Mouse (Mus musculus) liver, embryonic 13.5 days (tissue): ENCODE measurements at regions not wholly inside any gene's neighbourhood (a gene's known extent, or its start where the extent isn't known, plus 50 kb on each side); places are given as distances from the start of the nearest gene placed in this dataset. TPM values are rescaled to one million over a fixed set of nuclear protein-coding genes. Genes with fewer than 3 reads are reported as not detected.

Source experiments
- ATAC-seq: fragments of 200-750 bp; cut with Nextera tagmentation; 2 replicates; pipeline ENCODE4 v1.8.0; 2017; ENCODE audit warnings: low read depth, mild to moderate bottlenecking, moderate number of reproducible peaks, moderate library complexity
- DNase-seq: peaks from one replicate; pipeline ENCODE4 v3.0.0; 2022
- H3K27ac ChIP-seq: fragments of 300-500 bp; sonication (generic); 2 replicates; pipeline ENCODE4 v1.5.1; 2015; ENCODE audit warnings: moderate library complexity, mild to moderate bottlenecking, inconsistent platforms
- H3K27me3 ChIP-seq: fragments of 300-500 bp; sonication (generic); 2 replicates; pipeline ENCODE4 v1.6.1; 2015; ENCODE audit warnings: mild to moderate bottlenecking, inconsistent platforms
- H3K36me3 ChIP-seq: fragments of 300-500 bp; sonication (generic); 2 replicates; pipeline ENCODE4 v1.6.1; 2015; ENCODE audit warnings: mild to moderate bottlenecking, inconsistent platforms
- H3K4me1 ChIP-seq: fragments of 300-500 bp; sonication (generic); replicated peaks from 2 replicates; pipeline ENCODE4 v1.6.1; 2015; ENCODE audit warnings: inconsistent platforms
- H3K4me2 ChIP-seq: fragments of 300-500 bp; sonication (generic); 2 replicates; pipeline ENCODE4 v1.6.1; 2015; ENCODE audit warnings: inconsistent platforms, mild to moderate bottlenecking, moderate library complexity
- H3K4me3 ChIP-seq: fragments of 300-500 bp; sonication (generic); replicated peaks from 2 replicates; pipeline ENCODE4 v1.5.1; 2015; ENCODE audit warnings: mild to moderate bottlenecking, inconsistent platforms
- H3K9ac ChIP-seq: fragments of 300-500 bp; sonication (generic); 2 replicates; pipeline ENCODE4 v1.6.1; 2015; ENCODE audit warnings: mild to moderate bottlenecking, inconsistent platforms
- H3K9me3 ChIP-seq: fragments of 300-500 bp; sonication (generic); replicated peaks from 2 replicates; pipeline ENCODE4 v1.6.1; 2016; ENCODE audit warnings: inconsistent platforms
- WGBS: fragments of 180-500 bp; shearing (Covaris S2); methylation state at CpG from one replicate; pipeline ENCODE4 v1.1.7; 2015; ENCODE audit not compliant: insufficient replicate concordance; 5-methylcytosine and 5-hydroxymethylcytosine counted together
- microRNA-seq: library from miRNA; unstranded; fragments of <30 nt; microRNA quantifications from one replicate; pipeline ENCODE4, GENCODE M21; 2016

DNA sequence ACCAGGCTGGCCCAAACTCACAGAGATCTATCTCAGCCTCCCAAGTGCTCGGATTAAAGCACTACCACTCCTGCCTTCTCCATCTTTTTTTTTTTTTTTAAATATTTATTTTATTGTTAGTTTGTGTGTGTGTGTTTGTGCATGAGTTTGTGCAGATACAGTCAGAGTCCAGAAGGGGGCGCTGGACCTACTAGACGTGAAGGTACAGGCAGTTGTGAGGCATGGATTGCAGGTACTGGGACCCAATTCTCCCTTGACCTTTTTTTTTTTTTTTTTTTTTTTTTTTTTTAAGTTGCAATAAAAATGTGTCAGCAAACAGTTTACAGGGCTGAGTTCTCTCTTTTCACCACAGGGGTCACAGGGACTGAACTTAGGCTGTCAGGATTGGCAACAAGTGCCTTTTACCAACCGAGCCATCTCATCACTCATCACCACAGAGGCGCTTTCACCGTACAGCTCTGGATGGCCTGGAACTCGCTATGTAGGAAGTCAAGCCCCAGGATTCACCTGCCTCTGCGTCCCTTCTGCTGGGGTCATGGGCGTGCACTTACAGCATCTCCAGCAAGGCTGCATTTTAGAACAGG, 73.2 kb upstream of the Zfp64 start:
- Histone ChIP-seq H3K4me1 (no peaks in the 10 kb centered on the region), H3K27ac (no peak overlapping the region), H3K36me3 (no peaks in the 10 kb centered on the region), H3K27me3 (no peaks in the 10 kb centered on the region), H3K9ac (no peak overlapping the region), H3K4me2 (no peak overlapping the region), H3K9me3 (0 out of 2 replicates have a peak, but pooled peaks cover 6% of the 10 kb centered on the region), H3K4me3 (no peak overlapping the region)
- DNase-seq: no peak
- ATAC-seq: no peak
- WGBS: 59% methylated on average over 9 of the region's 9 CpGs

- WGBS: 61% methylated on average over 3 of the region's 3 CpGs
- ATAC-seq (no peak), DNase-seq (no peak)
- Histone ChIP-seq H3K9ac (no peak overlapping the region), H3K4me1 (no peaks in the 10 kb centered on the region), H3K4me3 (no peak overlapping the region), H3K36me3 (no peaks in the 10 kb centered on the region), H3K9me3 (peaks cover 6% of the 10 kb centered on the region; the same call in 1 of the 2 replicates), H3K4me2 (no peak overlapping the region), H3K27ac (no peak overlapping the region), H3K27me3 (no peaks in the 10 kb centered on the region)
Measured at GRCm38 (mm10) chr2:169019037-169019436, 63.6 kb upstream of the Zfp64 start.

GRCm38 (mm10) chr2:169010271-169010670, 54.9 kb upstream of the Zfp64 start:
- WGBS: 68% methylated on average over 9 of the region's 9 CpGs
- H3K27ac ChIP-seq: no peak overlapping the region

GRCm38 (mm10) chr2:169008756-169009155, 53.4 kb upstream of the Zfp64 start:
- no peak for DNase-seq
- no peak overlapping the region for H3K4me2 ChIP-seq

More at GRCm38 (mm10) chr2:169010271-169010670, 54.9 kb upstream of the Zfp64 start:
- no peak overlapping the region for H3K9ac ChIP-seq
- peaks cover 10% of the 10 kb centered on the region; the same call in 1 of the 2 replicates for H3K27me3 ChIP-seq
- no peak for ATAC-seq
- H3K36me3 ChIP-seq: no peaks in the 10 kb centered on the region
- H3K4me2 ChIP-seq: no peak overlapping the region
- DNase-seq: no peak
- H3K4me3 ChIP-seq: no peak overlapping the region
- no peaks in the 10 kb centered on the region for H3K4me1 ChIP-seq
- H3K9me3 ChIP-seq: peaks cover 3% of the 10 kb centered on the region; the same call in 1 of the 2 replicates

GRCm38 (mm10) chr2:169008333-169008732, 52.9 kb upstream of the Zfp64 start:
- WGBS: 12% methylated on average over 9 of the region's 9 CpGs
- Histone ChIP-seq H3K27ac (no peak overlapping the region), H3K36me3 (no peaks in the 10 kb centered on the region), H3K4me2 (no peak overlapping the region), H3K9me3 (no peaks in the 10 kb centered on the region), H3K9ac (no peak overlapping the region), H3K4me1 (no peaks in the 10 kb centered on the region), H3K4me3 (no peak overlapping the region), H3K27me3 (peaks cover 10% of the 10 kb centered on the region; the same call in 1 of the 2 replicates)
- ATAC-seq (no peak), DNase-seq (no peak)

More at GRCm38 (mm10) chr2:169008756-169009155, 53.4 kb upstream of the Zfp64 start:
- no peak overlapping the region for H3K27ac ChIP-seq
- H3K4me1 ChIP-seq: no peaks in the 10 kb centered on the region
- H3K36me3 ChIP-seq: no peaks in the 10 kb centered on the region
- ATAC-seq: no peak
- H3K9me3 ChIP-seq: no peaks in the 10 kb centered on the region
- no peak overlapping the region for H3K9ac ChIP-seq
- H3K27me3 ChIP-seq: peaks cover 10% of the 10 kb centered on the region; the same call in 1 of the 2 replicates
- 45% methylated on average over 20 of the region's 20 CpGs for WGBS
- no peak overlapping the region for H3K4me3 ChIP-seq

DNA sequence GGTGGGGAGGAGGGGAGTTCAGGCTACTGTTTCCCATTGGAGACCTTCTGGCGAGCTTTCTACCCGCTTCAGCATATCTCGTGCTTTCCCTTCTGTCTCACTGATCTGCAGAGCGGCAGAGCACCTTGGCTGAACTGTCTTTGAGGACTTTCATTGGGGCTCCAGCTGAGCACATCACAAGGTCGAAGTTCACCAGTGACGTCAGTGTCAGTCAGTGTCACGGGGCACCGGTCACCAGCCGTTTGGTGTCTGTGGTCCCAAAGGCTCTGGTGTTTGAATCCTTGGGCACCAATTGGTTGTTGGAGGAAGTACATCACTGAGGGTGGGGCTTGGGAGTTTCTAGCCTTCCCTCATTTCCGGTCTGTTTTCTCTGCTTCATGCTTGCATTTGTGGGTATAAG, 51.2 kb upstream of the Zfp64 start:
- no peak overlapping the region for H3K9ac ChIP-seq
- ATAC-seq (no peak), DNase-seq (no peak)
- no peaks in the 10 kb centered on the region for H3K4me1 ChIP-seq
- no peak overlapping the region for H3K4me2 ChIP-seq
- no peaks in the 10 kb centered on the region for H3K36me3 ChIP-seq
- H3K4me3 ChIP-seq: no peak overlapping the region
- 67% methylated on average over 10 of the region's 10 CpGs for WGBS
- peaks cover 10% of the 10 kb centered on the region; the same call in 1 of the 2 replicates for H3K27me3 ChIP-seq
- no peaks in the 10 kb centered on the region for H3K9me3 ChIP-seq
- H3K27ac ChIP-seq: no peak overlapping the region

DNA sequence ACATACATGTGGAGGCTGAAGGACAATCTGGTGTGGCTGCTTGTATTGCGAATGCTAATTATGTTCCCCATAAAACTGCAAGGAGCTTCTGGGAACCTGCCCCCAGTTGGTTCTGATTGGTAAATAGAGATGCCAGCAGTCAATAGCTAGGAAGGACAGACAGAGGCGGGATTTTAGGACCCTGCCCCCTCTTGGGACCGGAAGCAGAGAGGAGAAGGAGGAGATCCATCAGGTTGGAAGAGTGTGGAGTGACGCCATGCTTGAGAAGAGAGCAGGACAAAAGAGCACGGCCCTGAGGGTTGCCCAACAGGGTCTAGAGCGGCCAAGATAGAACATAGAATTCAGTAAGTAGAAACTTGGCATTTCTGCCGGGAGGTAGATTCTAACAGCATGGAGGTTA, 50.4 kb upstream of the Zfp64 start:
- Histone ChIP-seq H3K9ac (no peak overlapping the region), H3K36me3 (no peaks in the 10 kb centered on the region), H3K9me3 (no peaks in the 10 kb centered on the region), H3K4me1 (no peaks in the 10 kb centered on the region), H3K4me2 (no peak overlapping the region), H3K27me3 (peaks cover 10% of the 10 kb centered on the region; the same call in 1 of the 2 replicates), H3K27ac (no peak overlapping the region), H3K4me3 (no peak overlapping the region)
- DNase-seq: no peak
- WGBS: 78% methylated on average over 7 of the region's 7 CpGs
- ATAC-seq: no peak

Small RNA genes lying in the stretch of these regions (microRNA-seq; reads per million reads assigned to microRNA genes)
- gene Gm26469: not detected
